Comparison of ENCODE assay signal across 9 mouse cellular contexts in the genomic region with DNA sequence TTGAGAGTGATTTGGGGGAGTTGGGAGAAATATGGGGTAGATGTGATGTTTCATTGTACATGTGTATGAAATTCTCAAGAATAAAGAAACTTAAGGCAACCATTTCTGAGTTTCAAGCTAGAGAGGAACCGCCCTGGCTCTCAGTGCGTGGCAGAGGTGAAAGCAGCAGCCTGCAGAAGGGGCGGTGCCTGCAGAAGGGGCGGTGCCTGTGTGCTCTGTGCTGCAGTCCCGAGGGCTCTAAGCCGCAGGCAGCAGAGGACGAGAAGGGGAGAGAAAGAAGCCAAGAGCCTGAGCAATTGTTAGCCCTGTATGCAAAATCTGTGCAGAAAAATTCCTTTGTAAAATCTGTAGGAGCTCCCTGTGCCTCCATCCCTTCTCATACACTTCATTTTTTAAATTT. TPM values are rescaled to one million over a fixed set of nuclear protein-coding genes. Genes with fewer than 3 reads are reported as not detected.
DNase-seq lines count a peak whose midpoint lies in the region; ATAC-seq and TF ChIP-seq lines count a peak whose summit lies in the region.
"Had no signal": no experiment of that assay in that cellular context is flagged by ENCODE, and none has a peak within 500 bp of the region (broad histone marks: within the 10 kb centered on the region; RNA-seq: fewer than 3 reads in every experiment).

No protein-coding gene starts in this region.

- TF ChIP-seq CTCF in thymus, adult 2 months (IDR thresholded peaks at IDR 0.05; ENCODE audit: borderline replicate concordance, control insufficient read depth, extremely low read depth, insufficient read depth, low read length, poor library complexity): no peak
- TF ChIP-seq CTCF in kidney, postnatal 0 days (IDR thresholded peaks at IDR 0.05; ENCODE audit: low read depth): no peak
- TF ChIP-seq CTCF in gastrocnemius, adult 2 months (IDR thresholded peaks at IDR 0.05): no peak

- peaks cover 10% of the 10 kb centered on the region for H3K36me3 ChIP-seq in thymus, adult 2 months (ENCODE audit: control insufficient read depth, insufficient read depth, low read length)
- H3K36me3 ChIP-seq in embryonic facial prominence, embryonic 11.5 days (replicated peaks; ENCODE audit: control insufficient read depth, insufficient read depth, low read depth, low read length): no peaks in the 10 kb centered on the region
- peaks cover 20% of the 10 kb centered on the region; the same call in 1 of the 2 replicates for H3K36me3 ChIP-seq in kidney, postnatal 0 days (ENCODE audit: insufficient read depth, low read length)
- peaks cover 45% of the 10 kb centered on the region for H3K36me3 ChIP-seq in megakaryocyte, embryonic 14.5 days (replicated peaks; ENCODE audit: low read length)

- H3K4me3 ChIP-seq in thymus, adult 2 months (ENCODE audit: control insufficient read depth, insufficient read depth, low read length): no peak overlapping the region
- no peak overlapping the region for H3K4me3 ChIP-seq in embryonic facial prominence, embryonic 11.5 days (ENCODE audit: low read depth, low read length)
- no peak overlapping the region for H3K4me3 ChIP-seq in kidney, postnatal 0 days (replicated peaks; ENCODE audit: low read depth, low read length)
- H3K4me3 ChIP-seq in megakaryocyte, embryonic 14.5 days (replicated peaks): peak overlapping the region; percentile 65
- H3K4me3 ChIP-seq in gastrocnemius, adult 2 months: no peak overlapping the region
- H3K4me3 ChIP-seq: heart, adult 2 months had no signal

- TF ChIP-seq POLR2A in thymus, adult 2 months (IDR thresholded peaks at IDR 0.05; ENCODE audit: control insufficient read depth, extremely low read depth, insufficient read depth, low read length, poor library complexity): no peak

- no peak overlapping the region for H3K9ac ChIP-seq in embryonic facial prominence, embryonic 11.5 days (replicated peaks; ENCODE audit: low read length)
- H3K9ac ChIP-seq in kidney, postnatal 0 days (ENCODE audit: low read depth, low read length): no peak overlapping the region

- no peak overlapping the region for H3K27ac ChIP-seq in thymus, adult 2 months (ENCODE audit: control insufficient read depth, insufficient read depth, low read length)
- H3K27ac ChIP-seq in embryonic facial prominence, embryonic 11.5 days (replicated peaks; ENCODE audit: low read depth, low read length): no peak overlapping the region
- H3K27ac ChIP-seq in kidney, postnatal 0 days: no peak overlapping the region
- H3K27ac ChIP-seq in gastrocnemius, adult 2 months: no peak overlapping the region
- H3K27ac ChIP-seq: heart, adult 2 months had no signal

- no peaks in the 10 kb centered on the region for H3K9me3 ChIP-seq in embryonic facial prominence, embryonic 11.5 days (replicated peaks; ENCODE audit: control insufficient read depth, low read length)
- no peaks in the 10 kb centered on the region for H3K9me3 ChIP-seq in kidney, postnatal 0 days (replicated peaks; ENCODE audit: low read length)
- H3K9me3 ChIP-seq in megakaryocyte, embryonic 14.5 days: peaks cover 3% of the 10 kb centered on the region; the same call in 1 of the 2 replicates

- H3K4me1 ChIP-seq in thymus, adult 2 months (replicated peaks; ENCODE audit: control insufficient read depth, insufficient read depth, low read length): no peaks in the 10 kb centered on the region
- H3K4me1 ChIP-seq in embryonic facial prominence, embryonic 11.5 days (ENCODE audit: control insufficient read depth, insufficient read depth, low read length): no peaks in the 10 kb centered on the region
- no peaks in the 10 kb centered on the region for H3K4me1 ChIP-seq in kidney, postnatal 0 days (replicated peaks; ENCODE audit: insufficient read depth, low read length)
- H3K4me1 ChIP-seq in megakaryocyte, embryonic 14.5 days: peaks cover 37% of the 10 kb centered on the region

- H3K27me3 ChIP-seq in thymus, adult 2 months (ENCODE audit: control insufficient read depth, insufficient read depth, low read length): no peaks in the 10 kb centered on the region
- no peaks in the 10 kb centered on the region for H3K27me3 ChIP-seq in embryonic facial prominence, embryonic 11.5 days (ENCODE audit: control insufficient read depth, insufficient read depth, low read length)
- no peaks in the 10 kb centered on the region for H3K27me3 ChIP-seq in kidney, postnatal 0 days (ENCODE audit: insufficient read depth, low read length)
- peaks cover 3% of the 10 kb centered on the region for H3K27me3 ChIP-seq in megakaryocyte, embryonic 14.5 days (replicated peaks)

- peak; percentile 24 for DNase-seq in thymus, adult 2 months
- no peak for DNase-seq in thymus, adult 18-20 months
- peak; percentile 42 for DNase-seq in embryonic facial prominence, embryonic 11.5 days (ENCODE audit: low spot score)
- peak; percentile 56 for DNase-seq in kidney, postnatal 0 days (ENCODE audit: low spot score)
- no peak for DNase-seq in gastrocnemius, adult 2 months
- DNase-seq in urinary bladder, postnatal 36 days (ENCODE audit: low spot score in 2 of 2): no peak
- DNase-seq in left cerebral cortex, postnatal 36 days (ENCODE audit: low spot score in 2 of 2): no peak

- intact Hi-C loops in gastrocnemius, adult 2 months (cut with DNase I): no loop called here
- intact Hi-C loops in left cerebral cortex, postnatal 36 days (cut with DNase I): no loop called here

- peak; percentile 80; the same call in 1 of the 2 replicates for ATAC-seq in embryonic facial prominence, embryonic 11.5 days (replicated peaks; ENCODE audit: insufficient number of reproducible peaks, low FRiP score, low TSS enrichment, low read depth)
- ATAC-seq in kidney, postnatal 0 days (replicated peaks; ENCODE audit: low FRiP score, low read depth): peak; percentile 72; the same call in 1 of the 2 replicates

- no peak overlapping the region for H3K4me2 ChIP-seq in embryonic facial prominence, embryonic 11.5 days (ENCODE audit: low read depth, low read length)
- H3K4me2 ChIP-seq in kidney, postnatal 0 days (ENCODE audit: low read length): no peak overlapping the region

- 9% methylated on average over 7 of the region's 7 CpGs for WGBS in thymus, adult 2 months
- WGBS in embryonic facial prominence, embryonic 11.5 days: 6% methylated on average over 7 of the region's 7 CpGs
- 3% methylated on average over 7 of the region's 7 CpGs for WGBS in kidney, postnatal 0 days

RNA-seq across cellular contexts. Expression of a gene that starts 20.8 kb away (rescaled TPM):
- polyA plus RNA-seq in thymus, adult 2 months (2012; rRNA removed): 0.18 and 0.32 TPM in 2 replicates
- 0.47 and 0.60 TPM in 2 replicates for polyA plus RNA-seq in embryonic facial prominence, embryonic 11.5 days (2014; fragmentation: Nextera tagmentation; extraction: Ambion mirVana)
- polyA plus RNA-seq in kidney, postnatal 0 days (2015; fragmentation: Nextera tagmentation; extraction: Ambion mirVana): 0.12 and 0.18 TPM in 2 replicates
- polyA plus RNA-seq in megakaryocyte, embryonic 14.5 days (2012; ENCODE audit: insufficient read depth, low replicate concordance): not detected in 2 replicates
- under 1 TPM; 0.17 to 0.18 TPM for total RNA-seq in gastrocnemius, adult 2 months (2021)
- 1 to 10 TPM; 1.6 to 3.0 TPM for total RNA-seq in left cerebral cortex, postnatal 36 days (2021)
- total RNA-seq: heart, adult 2 months had no signal

RNA-seq across cellular contexts. Expression of a gene that starts 51.4 kb away (rescaled TPM):
- 0.32 and 0.80 TPM in 2 replicates for polyA plus RNA-seq in thymus, adult 2 months (2012; rRNA removed)
- polyA plus RNA-seq in embryonic facial prominence, embryonic 11.5 days (2014; fragmentation: Nextera tagmentation; extraction: Ambion mirVana): 4.1 and 4.9 TPM in 2 replicates
- 4.2 and 5.2 TPM in 2 replicates for polyA plus RNA-seq in kidney, postnatal 0 days (2015; fragmentation: Nextera tagmentation; extraction: Ambion mirVana)
- 0.40 TPM in 1 of 2 replicates, not detected in the other for polyA plus RNA-seq in megakaryocyte, embryonic 14.5 days (2012; ENCODE audit: insufficient read depth, low replicate concordance)
- 1 to 10 TPM; 1.0 to 2.1 TPM for total RNA-seq in gastrocnemius, adult 2 months (2021)
- 10 to 100 TPM; 10.5 to 13.7 TPM for total RNA-seq in left cerebral cortex, postnatal 36 days (2021)

RNA-seq across cellular contexts. Expression of a gene that starts 51.6 kb away (rescaled TPM):
- polyA plus RNA-seq in thymus, adult 2 months (2012; rRNA removed): 0.71 and 0.99 TPM in 2 replicates
- 2.5 and 2.6 TPM in 2 replicates for polyA plus RNA-seq in embryonic facial prominence, embryonic 11.5 days (2014; fragmentation: Nextera tagmentation; extraction: Ambion mirVana)
- polyA plus RNA-seq in kidney, postnatal 0 days (2015; fragmentation: Nextera tagmentation; extraction: Ambion mirVana): 1.8 and 3.8 TPM in 2 replicates
- 1.2 TPM in 1 of 2 replicates, not detected in the other for polyA plus RNA-seq in megakaryocyte, embryonic 14.5 days (2012; ENCODE audit: insufficient read depth, low replicate concordance)
- total RNA-seq in gastrocnemius, adult 2 months (2021): 10 to 100 TPM in 1 of 2 experiments, 1 to 10 TPM in 1; 7.3 to 12.0 TPM
- 10 to 100 TPM; 18.8 to 21.8 TPM for total RNA-seq in left cerebral cortex, postnatal 36 days (2021)

Comparison
In these comparisons a context has a peak if more than half of its experiments do, and no peak if none do; other contexts are left out.
1. DNase-seq: peak in thymus, adult 2 months (single experiment), embryonic facial prominence, embryonic 11.5 days (single experiment) and kidney, postnatal 0 days (single experiment); none in thymus, adult 18-20 months (0 of 2), gastrocnemius, adult 2 months (single experiment), urinary bladder, postnatal 36 days (0 of 2) and left cerebral cortex, postnatal 36 days (0 of 2).